Mouse (Mus musculus) megakaryocyte, embryonic 14.5 days (primary cell): ENCODE data around the gene Zbtb32. TPM values are rescaled to one million over a fixed set of nuclear protein-coding genes. Genes with fewer than 3 reads are reported as not detected.

Experiments
- H3K27me3 ChIP-seq: replicated peaks from 2 replicates; pipeline ENCODE3; 2012; ENCODE audit warnings: inconsistent platforms
- H3K36me3 ChIP-seq: replicated peaks from 2 replicates; pipeline ENCODE3; 2012; ENCODE audit warnings: low read length, inconsistent platforms, mixed read lengths
- H3K4me1 ChIP-seq: 2 replicates; pipeline ENCODE4 v1.6.1; 2012; ENCODE audit warnings: inconsistent platforms
- H3K4me3 ChIP-seq: replicated peaks from 2 replicates; pipeline ENCODE3; 2012; ENCODE audit warnings: moderate library complexity, mild to moderate bottlenecking, inconsistent platforms
- H3K9me3 ChIP-seq: 2 replicates; pipeline ENCODE4 v1.6.1; 2012; ENCODE audit warnings: inconsistent platforms
- FLI1 ChIP-seq: IDR thresholded peaks from 2 replicates; pipeline ENCODE4 v1.6.1; 2012; ENCODE audit warnings: low read length, inconsistent platforms, mixed read lengths
- GATA1 ChIP-seq: IDR thresholded peaks from 3 replicates; pipeline ENCODE4 v1.6.1; 2012; ENCODE audit warnings: mixed read lengths, low read length, inconsistent platforms, borderline replicate concordance
- polyA plus RNA-seq: library from polyadenylated mRNA; stranded (reverse); fragments of >175 nt; gene quantifications from 2 replicates; pipeline ENCODE4 v1.2.3, GENCODE M21; 2012; ENCODE audit warnings: low replicate concordance; ENCODE audit not compliant: insufficient read depth

The Zbtb32 gene
- polyA plus RNA-seq, 1 experiment, result 0.10 TPM

DNA sequence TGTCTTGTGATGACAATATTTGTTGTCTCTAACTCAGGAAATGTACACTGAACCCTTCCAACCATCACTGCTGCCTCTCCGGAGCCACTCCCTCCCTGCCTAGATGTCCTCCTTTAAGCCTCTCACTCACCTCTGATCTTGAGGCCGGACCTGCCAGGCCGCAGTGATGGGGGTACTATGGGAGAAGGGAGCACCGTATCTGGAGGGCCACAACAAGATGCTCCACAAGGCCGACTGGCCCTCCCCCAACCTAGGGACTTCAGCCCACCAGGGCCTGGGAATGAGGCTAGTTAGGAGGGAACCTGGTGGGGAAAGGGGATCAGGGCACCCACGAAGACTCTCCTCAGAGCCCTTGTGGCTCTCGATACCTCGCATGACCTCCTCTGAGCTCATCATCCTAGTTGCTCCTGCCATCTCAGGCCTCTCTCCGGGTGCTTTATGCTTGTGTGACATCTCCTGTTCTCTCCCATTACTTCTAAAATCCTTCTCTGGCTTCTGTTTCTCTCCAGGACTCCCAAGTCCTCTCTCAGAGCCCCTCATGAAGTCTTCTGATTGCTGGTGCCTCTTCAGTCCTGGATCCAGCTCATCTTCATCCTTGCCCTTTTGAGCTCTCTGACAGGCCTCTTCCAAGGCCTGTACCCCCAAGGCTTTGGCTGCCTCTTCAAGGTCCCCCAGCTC is 7.6 kb downstream of the Zbtb32 start:
- Histone ChIP-seq H3K4me3 (no peak overlapping the region), H3K27me3 (peaks cover 13% of the 10 kb centered on the region), H3K9me3 (no peaks in the 10 kb centered on the region), H3K4me1 (peaks cover 59% of the 10 kb centered on the region), H3K36me3 (peaks cover 11% of the 10 kb centered on the region)
- TF ChIP-seq FLI1, result no peak
- TF ChIP-seq GATA1, result no peak

DNA sequence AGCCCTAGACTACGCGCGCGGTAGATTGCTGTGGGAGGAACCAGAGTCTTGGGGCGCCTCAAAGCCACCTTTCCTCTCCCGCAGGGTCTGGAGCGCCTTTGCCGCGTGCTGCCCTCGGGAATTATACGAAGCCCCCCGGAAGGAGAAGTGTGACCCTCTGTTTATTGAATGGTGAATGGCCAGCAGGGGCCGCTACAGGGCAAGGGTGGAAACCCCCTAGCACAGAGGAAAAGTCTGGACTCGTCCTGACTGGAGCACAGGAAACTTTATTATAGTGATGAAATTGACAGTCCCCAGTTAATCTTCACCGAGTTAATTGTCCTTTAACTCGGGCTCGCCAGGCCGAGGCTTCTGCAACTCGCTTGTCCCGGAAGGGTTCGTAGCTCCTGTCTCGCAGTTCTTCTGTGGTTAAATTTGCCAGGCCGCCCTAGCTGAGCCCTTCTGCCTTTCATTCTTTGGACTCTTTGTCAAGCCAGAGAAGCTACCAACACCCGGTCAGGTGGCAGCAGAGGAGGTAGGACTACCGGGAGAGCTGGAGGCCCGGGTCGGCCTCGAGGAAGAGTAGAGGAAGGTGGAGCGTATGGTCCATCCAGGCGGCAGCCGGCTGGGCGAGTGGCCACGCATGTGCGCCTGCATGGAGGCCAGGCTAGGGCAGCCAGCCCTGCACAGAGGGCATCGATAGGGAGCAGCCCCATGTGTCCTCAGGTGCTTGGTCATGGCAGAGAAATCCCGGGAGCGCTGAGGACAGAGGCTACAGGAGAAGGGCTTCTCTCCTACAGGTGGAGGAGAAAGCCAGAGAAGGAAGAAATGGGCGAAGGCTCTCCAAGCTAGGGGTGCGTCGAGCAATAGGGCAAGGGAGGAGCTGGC is 9.0 kb downstream of the Zbtb32 start:
- Histone ChIP-seq H3K4me1 (peaks cover 68% of the 10 kb centered on the region), H3K9me3 (no peaks in the 10 kb centered on the region)
- no peak for TF ChIP-seq GATA1
- TF ChIP-seq FLI1, result no peak

DNA sequence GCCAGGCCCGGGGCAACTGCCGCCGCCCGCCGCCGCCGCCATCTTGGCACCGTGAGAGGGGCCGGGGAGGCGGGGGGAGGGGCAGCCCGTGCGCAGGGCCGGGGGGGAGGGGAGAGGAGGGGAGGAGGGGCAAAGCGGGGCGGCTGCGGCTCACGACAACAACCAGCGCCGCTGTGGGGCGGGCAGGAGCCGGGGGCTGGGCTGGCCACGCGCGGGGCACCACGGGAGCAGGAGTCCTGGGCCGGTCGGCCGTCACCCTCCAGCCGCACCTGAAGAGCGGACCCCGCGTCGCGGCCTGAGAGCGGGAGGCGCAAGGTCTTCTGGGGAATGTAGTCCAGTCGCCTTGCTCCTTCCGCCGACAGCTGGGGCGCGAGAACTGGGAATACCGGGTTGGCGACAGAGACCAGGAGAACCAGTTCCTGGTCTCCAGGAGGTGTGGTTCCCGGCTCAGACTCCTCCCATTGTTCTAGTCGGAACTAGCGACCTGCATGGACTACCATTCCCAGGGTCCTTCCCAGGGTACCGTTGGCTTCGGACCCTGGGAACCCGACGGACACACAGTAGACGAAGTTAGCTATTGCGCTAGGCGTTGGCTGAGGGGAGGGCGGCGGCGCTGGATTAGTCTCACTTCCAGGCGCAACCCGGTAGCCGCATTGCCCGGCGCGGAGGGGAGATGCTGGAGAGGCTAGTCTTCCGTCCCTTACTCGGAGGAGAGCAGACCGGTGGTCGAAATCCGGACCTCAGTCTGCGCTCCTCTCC is 9.9 kb downstream of the Zbtb32 start, which contains the start of gene Kmt2b:
Gene Kmt2b (minus strand): TSS at position 51 of the 759 bp plus-strand sequence.
- Histone ChIP-seq H3K4me3 (peak within 1 kb of the TSS; percentile 99), H3K4me1 (peaks cover 66% of the 10 kb centered on the region), H3K36me3 (peaks cover 33% of the 10 kb centered on the region), H3K9me3 (no peaks in the 10 kb centered on the region), H3K27me3 (peaks cover 2% of the 10 kb centered on the region)
- TF ChIP-seq FLI1 (no peak), GATA1 (no peak)

More for the DNA sequence above, 9.0 kb downstream of the Zbtb32 start:
- peaks cover 4% of the 10 kb centered on the region for H3K27me3 ChIP-seq
- H3K36me3 ChIP-seq, result peaks cover 25% of the 10 kb centered on the region
- peak overlapping the region; percentile 99 for H3K4me3 ChIP-seq

DNA sequence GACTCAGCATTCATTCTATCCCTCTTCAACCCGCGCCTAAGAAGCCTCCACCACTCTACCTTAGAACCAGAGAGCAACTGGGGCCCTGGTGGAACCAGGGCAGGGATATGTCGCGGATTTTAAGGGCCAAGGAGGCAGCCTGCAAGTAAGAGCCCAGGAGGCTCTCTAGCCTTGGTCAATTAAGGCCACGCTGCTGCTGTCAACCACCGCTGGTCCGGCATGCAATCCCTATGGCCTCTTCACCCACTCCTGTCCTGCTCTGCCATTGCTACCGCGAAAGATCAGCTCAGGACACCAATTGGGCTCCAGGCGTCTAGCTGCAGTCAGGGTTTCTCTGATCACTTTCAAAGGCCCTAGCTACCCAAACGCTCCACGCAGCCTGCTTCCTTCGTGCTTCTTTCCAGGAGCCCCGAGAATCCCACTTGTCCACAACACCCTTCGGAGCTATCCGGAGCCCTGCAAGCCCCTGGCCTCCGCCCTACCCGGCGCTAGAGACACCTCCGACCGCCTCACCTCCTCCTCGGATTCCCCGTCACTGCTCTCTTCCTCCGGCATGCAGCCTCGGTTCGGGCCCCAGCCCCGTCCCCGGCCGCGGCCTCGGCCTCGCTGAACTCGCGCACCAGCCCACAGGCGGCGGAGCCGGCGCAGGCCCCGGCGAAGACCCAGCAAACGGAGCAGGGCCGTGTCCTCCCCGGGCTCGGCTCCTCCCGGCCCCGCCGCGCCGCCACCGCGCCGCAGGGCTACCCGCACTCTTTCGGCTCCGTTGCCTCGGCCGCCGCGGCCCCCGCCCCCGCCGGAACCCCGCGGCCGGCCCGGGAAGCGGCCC is 10.7 kb downstream of the Zbtb32 start:
- Histone ChIP-seq H3K36me3 (peaks cover 41% of the 10 kb centered on the region), H3K4me3 (peak overlapping the region; percentile 99), H3K9me3 (no peaks in the 10 kb centered on the region), H3K4me1 (peaks cover 64% of the 10 kb centered on the region), H3K27me3 (peaks cover 2% of the 10 kb centered on the region)
- no peak for TF ChIP-seq GATA1
- TF ChIP-seq FLI1, result no peak

DNA sequence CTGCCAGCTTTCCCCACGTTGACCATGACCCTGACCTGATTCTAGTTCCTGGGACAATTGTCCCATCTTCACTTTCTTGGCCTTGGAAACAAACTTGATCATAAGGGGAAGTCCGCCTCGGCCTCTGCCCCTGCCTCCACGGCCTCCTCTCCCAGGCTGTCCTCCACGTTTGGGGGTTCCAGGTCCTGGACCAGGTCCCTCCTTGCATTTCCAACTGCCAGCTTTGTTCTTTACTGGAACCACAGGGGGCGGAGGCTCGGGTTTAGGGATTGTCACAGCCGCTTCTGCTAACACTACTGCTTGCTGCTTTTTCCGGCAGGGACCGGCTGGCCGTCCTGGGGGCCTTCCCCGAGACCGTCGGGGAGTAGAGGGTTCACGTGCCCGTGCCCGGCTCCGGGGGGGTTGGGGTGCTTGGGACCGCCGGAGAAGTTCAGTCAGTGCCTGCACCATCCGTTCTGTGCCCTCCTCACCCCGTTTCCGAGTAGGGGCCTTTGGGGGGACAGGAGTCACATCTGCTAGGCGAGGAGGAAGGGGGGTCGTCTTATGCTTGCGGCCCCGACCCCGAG is 12.2 kb downstream of the Zbtb32 start:
- Histone ChIP-seq H3K36me3 (peaks cover 57% of the 10 kb centered on the region), H3K27me3 (no peaks in the 10 kb centered on the region), H3K9me3 (no peaks in the 10 kb centered on the region), H3K4me1 (peaks cover 56% of the 10 kb centered on the region), H3K4me3 (peak overlapping the region; percentile 99)
- TF ChIP-seq FLI1, result no peak
- TF ChIP-seq GATA1, result no peak

DNA sequence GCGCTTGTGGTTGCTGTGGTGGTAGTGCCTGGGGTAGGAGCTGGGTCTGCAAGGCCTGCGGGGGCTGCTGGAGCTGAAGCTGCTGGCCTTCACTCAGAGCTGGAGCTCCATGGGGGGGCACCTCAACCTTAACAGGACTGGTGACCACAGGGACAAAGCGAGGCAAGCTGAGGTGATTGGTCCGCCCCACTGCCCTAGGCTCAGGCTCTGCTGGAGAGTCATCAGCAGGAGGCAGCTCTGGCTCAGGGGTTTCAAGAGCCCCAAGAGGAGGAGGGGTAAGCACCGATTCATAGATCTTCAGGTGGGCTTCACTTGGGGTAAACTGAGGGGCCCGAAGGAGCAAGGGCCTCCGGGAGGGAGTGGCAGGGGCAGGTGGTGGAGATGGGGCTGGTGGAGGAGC is 13.5 kb downstream of the Zbtb32 start:
- Histone ChIP-seq H3K4me3 (no peak overlapping the region), H3K4me1 (peaks cover 49% of the 10 kb centered on the region), H3K9me3 (no peaks in the 10 kb centered on the region), H3K27me3 (no peaks in the 10 kb centered on the region), H3K36me3 (peaks cover 69% of the 10 kb centered on the region)
- no peak for TF ChIP-seq GATA1
- no peak for TF ChIP-seq FLI1

DNA sequence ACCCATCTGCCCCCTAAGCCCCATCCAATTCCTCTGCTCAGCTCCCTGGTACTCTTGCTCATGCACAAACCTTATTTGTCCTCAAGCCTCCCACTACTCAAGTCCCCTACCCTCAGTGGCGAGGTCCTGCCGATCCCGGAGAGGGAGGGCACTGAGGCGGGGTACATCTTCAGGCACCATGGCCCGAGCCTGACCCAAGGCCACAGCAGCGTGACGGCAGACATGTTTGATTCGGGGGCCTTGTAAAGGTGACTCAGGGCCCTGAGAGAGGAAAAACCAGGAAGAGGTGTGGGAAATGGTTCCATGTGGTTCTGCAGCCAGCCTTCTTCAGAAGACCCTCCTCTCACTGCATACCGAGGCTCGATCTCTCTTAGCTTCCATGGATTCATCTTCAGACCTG is 14.4 kb downstream of the Zbtb32 start:
- H3K27me3 ChIP-seq, result no peaks in the 10 kb centered on the region
- H3K4me3 ChIP-seq, result no peak overlapping the region
- H3K9me3 ChIP-seq, result no peaks in the 10 kb centered on the region
- peaks cover 78% of the 10 kb centered on the region for H3K36me3 ChIP-seq
- TF ChIP-seq FLI1 (no peak), GATA1 (no peak)
- H3K4me1 ChIP-seq, result peaks cover 41% of the 10 kb centered on the region

DNA sequence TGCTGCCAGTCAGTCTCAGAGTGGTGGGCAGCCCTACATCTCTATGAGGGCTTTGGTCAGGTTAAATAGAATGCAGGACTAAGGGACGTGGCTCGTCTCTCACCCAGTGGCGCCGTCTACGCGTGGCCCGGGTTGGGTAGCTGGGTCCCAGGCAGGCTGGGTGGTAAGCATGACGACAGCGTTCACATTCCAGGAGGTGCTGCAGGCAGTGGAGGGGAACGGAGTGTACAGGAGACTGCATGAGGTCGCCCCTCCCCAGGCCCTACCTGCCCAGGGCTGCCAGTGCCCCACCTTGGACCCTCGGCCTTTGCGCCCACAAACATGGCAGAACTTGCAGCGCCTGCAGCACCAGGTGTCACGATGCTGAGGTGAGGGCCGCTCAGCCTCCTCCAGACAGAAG is 17.2 kb downstream of the Zbtb32 start:
- H3K9me3 ChIP-seq, result no peaks in the 10 kb centered on the region
- H3K4me1 ChIP-seq, result peaks cover 31% of the 10 kb centered on the region
- no peaks in the 10 kb centered on the region for H3K27me3 ChIP-seq
- peaks cover 99% of the 10 kb centered on the region for H3K36me3 ChIP-seq
- TF ChIP-seq GATA1 (no peak), FLI1 (no peak)
- no peak overlapping the region for H3K4me3 ChIP-seq

DNA sequence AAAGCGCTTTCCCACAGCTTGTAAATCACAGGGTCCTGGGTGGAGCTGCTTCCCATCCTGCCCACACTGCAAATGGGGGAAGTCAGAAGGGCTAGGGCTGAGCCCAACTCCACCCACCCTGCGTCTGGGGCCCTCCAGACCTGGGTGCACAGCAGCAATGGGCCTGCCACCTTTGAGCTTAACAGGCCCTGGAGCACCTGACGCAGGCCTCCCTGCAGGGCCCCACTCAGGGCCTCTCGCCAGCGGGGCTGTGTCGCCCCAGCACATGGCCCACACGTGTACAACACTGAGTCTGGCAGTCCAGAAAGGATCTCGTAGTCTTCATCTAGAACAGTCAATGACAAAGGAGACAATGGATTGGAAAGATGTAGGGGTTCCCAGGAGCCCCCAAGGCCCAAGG is 18.8 kb downstream of the Zbtb32 start:
- Histone ChIP-seq H3K36me3 (peaks cover 99% of the 10 kb centered on the region), H3K4me3 (no peak overlapping the region), H3K9me3 (no peaks in the 10 kb centered on the region), H3K27me3 (no peaks in the 10 kb centered on the region), H3K4me1 (peaks cover 15% of the 10 kb centered on the region; the same call in 1 of the 2 replicates)
- no peak for TF ChIP-seq FLI1
- no peak for TF ChIP-seq GATA1
